Mouse (Mus musculus): Measurements from ENCODE around the gene Sik3.

The Sik3 gene

DNA sequence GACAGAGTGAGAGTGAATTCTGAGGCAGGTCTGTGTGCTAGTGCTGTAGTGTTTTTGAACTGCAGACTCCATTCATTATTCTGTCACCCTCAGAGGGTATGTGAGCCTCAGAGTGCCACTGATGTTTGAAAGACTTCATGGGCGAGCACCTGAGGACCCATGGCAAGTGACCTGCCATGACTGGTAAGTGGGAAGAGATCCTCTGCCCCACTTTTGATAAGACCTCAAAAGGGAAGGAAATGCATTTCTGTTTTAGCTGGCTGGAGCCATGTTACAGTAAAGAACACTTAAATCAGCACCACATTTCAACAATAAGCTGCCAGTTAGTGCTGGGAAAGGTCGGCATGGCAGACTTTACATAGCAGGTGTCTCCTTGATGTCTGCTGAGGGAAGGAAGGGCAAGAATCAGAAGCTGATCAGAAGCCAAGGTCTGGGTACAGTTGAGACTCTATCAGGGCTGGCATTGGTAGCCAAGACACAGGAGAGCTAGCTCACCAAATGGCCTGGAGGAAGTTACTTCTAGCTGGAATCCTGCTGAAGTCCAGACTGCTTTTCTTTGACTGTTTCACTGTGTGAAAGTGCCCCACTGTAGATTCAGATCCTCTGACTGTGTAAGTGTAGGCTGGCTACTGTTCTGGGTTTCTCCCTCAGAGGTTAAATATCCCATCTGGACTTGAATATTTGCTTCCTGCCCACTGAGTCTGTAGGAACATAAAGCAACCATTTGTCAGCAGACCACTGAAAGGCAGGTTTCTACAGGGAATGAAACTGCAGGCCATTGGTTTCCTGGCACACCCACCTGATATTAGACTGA is 138.5 kb downstream of the Sik3 start:
- peak in 1 of 2 experiments; percentile 17 for DNase-seq (ENCODE audit: low spot score in 2 of 2)

DNA sequence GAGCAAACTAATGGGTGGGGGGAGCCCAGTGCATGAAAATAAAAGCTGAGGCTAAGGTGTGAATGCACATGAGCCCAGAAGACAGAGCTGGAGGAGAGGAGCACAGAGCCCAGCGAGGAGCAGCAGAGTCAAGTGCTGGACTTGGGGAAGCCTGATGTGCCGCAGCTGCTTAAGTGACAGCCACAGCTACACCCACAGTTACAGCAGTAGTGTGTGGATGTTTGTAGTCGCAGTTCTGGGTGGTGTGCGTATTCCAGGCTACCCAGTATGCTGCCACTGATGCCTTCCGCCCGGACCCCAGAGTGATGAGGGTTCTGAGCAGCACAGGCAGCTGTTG is 139.1 kb downstream of the Sik3 start:
- peak in 1 of 2 experiments; percentile 21 for DNase-seq (ENCODE audit: low spot score in 2 of 2)

GRCm38 (mm10) chr9:46152067-46153015 is 139.7 kb downstream of the Sik3 start:
- peak; percentile 47 to 50 for DNase-seq (ENCODE audit: low spot score in 2 of 2)

GRCm38 (mm10) chr9:46154469-46154868 is 141.8 kb downstream of the Sik3 start:
- no peak for DNase-seq (ENCODE audit: low spot score in 2 of 2)

GRCm38 (mm10) chr9:46155026-46155425 is 142.4 kb downstream of the Sik3 start:
- DNase-seq (ENCODE audit: low spot score in 2 of 2): peak in 1 of 2 experiments; percentile 9

DNA sequence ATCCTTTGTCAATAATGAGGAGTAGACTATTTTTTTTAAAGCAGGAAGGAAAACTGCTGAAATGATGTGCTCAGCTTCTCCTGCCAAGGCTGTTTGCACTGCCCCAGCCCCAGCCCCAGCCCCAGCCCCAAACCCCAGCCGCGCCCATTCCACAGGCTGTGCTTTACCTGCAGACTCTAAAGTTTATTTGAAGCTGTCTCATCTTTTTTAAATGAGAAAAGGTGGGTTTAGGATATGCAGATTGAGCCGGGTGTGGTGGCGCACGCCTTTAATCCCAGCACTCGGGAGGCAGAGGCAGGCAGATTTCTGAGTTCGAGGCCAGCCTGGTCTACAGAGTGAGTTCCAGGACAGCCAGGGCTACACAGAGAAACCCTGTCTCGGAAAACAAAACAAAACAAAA is 143.2 kb downstream of the Sik3 start:
- peak in 1 of 2 experiments; percentile 6 for DNase-seq (ENCODE audit: low spot score in 2 of 2)

DNA sequence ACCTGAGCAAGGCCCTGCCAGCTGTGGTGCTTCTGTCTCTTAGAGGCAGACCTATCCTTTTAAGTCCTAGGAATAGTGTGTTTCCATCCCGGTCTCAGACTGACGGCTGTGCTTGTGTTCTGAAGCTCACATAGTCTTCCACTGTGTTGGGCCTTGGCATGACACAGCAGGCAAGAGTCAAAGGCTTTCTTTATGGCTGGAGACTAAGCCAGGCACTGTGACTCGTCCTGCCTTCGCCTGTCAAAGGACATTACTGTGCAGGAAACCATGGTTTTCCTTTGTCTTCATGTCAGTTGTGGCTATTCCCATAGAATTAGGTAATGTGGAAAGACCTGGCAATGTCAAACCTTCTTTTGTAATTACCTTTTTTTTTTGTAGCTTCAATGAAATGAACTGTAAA is 144.1 kb downstream of the Sik3 start:
- peak in 1 of 2 experiments; percentile 21 for DNase-seq (ENCODE audit: low spot score in 2 of 2)

GRCm38 (mm10) chr9:46158273-46158813 is 145.7 kb downstream of the Sik3 start:
- peak in 1 of 2 experiments; percentile 24 for DNase-seq (ENCODE audit: low spot score in 2 of 2)

GRCm38 (mm10) chr9:46163430-46163829 is 150.8 kb downstream of the Sik3 start:
- no peak for DNase-seq (ENCODE audit: low spot score in 2 of 2)

- no peak for DNase-seq (ENCODE audit: low spot score in 2 of 2)
Measured at GRCm38 (mm10) chr9:46168802-46169201, 156.2 kb downstream of the Sik3 start.

DNA sequence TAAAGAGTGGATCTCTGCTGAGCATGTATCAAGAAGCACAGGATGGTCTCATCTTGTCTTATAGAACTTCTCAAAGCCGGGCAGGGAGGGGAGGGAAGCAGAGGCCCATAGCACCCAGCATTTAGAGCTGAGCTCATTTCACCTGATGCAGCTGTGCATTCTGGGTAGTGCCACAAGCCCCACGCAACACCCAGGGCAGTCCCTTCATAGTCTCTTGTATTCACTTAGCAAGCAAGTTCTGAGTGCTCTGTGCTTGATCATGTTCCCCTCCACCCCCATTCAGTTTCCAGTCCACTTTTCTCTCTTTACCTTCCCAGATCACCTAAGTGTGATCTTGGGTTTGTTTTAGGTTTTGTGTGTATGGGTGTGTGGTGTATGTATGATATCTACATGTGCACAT is 159.6 kb downstream of the Sik3 start:
- DNase-seq (ENCODE audit: low spot score in 2 of 2): no peak

GRCm38 (mm10) chr9:46172953-46173352 is 160.3 kb downstream of the Sik3 start:
- no peak for DNase-seq (ENCODE audit: low spot score in 2 of 2)

DNA sequence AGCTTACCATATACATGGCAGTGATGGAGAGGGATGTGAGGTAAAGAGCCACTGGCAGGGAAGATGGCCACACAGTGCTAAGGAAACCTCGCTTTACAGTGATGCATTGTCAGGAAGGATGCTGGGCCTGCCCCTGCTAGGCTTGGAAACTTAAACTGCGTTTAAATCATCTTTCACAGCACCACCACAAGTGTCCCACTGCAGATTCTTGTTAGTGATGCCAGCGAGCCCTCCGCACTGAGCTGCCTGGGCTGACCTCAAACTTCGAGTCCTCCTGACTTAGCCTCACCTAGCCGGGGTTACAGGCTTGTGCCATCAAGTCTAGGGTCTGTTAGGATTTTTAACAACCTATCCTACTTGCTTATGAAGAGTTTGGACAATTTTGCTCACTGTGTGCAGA is 161.3 kb downstream of the Sik3 start:
- no peak for DNase-seq (ENCODE audit: low spot score in 2 of 2)

- DNase-seq (ENCODE audit: low spot score in 2 of 2): no peak
Measured at GRCm38 (mm10) chr9:46174770-46175294, 162.2 kb downstream of the Sik3 start.

DNA sequence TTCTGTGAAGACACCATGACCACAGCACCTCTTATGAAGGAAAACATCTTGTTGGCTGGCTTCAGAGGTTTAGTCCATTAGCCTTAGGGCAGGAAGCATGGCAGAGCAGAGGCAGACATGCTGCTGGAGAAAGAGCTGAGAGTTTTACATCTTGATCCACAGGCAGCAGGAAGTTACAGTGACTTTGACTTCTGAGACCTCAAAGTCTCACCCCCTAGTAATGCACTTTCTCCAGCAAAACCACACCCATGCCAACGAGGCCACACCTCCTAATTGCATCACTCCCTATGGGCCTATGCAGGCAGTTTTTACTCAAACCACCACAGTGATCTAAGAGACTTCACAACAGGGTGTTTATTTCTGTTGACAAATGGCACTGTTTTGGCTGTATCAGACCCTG is 162.7 kb downstream of the Sik3 start:
- DNase-seq (ENCODE audit: low spot score in 2 of 2): no peak

DNA sequence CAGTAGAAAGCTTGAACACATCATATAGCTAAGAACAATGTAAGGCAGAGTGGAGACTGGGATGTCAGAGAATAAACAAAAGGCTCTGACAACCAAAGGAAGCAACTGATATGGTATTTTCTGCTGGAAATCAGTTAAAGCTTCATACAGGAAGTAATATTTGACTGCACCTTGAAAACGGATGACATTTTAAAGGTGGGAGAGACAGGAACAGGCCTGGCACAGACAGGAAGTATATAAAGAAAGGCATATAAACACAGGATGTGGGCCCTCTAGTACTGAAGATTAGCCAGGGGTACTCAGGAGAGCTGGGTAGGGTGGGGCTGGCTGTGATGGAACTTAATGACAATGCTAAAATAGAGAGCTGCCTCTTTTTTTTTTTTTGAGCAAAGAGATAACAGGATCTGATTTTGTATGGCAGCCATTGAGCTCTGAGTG is 163.3 kb downstream of the Sik3 start:
- DNase-seq (ENCODE audit: low spot score in 2 of 2): no peak

- DNase-seq (ENCODE audit: low spot score in 2 of 2): no peak
Measured at GRCm38 (mm10) chr9:46176613-46177012, 164.0 kb downstream of the Sik3 start.

DNA sequence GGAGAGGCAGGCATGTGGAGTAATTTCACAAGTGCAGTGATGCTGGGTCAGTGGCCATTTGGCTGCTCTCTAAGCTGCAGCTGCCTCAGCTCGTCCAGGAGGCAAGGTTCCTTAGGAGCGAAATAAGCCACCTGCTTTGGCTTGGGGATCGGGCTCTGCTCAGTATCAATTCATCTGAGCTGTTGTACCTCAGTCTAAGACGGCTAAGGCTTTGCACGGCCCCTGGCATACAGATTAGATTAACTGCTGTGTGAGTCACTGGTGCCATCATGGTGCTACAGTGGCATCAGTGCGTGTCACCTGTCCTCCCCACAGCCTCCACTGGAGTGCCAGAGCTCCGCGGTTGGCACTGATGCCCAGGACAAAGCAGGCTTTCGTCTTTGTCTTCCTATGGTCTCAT is 166.0 kb downstream of the Sik3 start:
- no peak for DNase-seq (ENCODE audit: low spot score in 2 of 2)

- no peak for DNase-seq (ENCODE audit: low spot score in 2 of 2)
Measured at GRCm38 (mm10) chr9:46181297-46181696, 168.7 kb downstream of the Sik3 start.

DNA sequence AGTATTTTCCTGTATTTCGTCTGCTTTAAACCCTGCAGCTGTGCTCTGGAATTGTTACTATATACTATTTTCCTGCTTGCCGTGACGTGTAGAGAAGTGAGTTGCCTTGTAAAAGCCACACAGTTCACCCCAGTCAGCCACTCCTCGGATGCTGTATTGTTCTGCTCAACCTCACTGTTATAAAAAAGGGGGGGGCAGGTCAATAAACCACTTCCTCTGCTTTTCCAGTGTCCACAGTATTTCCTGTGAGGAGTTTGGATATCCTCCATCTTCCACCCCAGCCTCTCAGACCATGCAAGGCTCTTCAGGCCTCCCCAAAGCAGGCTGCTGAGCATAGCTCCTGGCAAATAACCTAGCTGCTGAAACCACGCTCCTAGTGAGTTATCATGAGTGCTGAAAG is 171.9 kb downstream of the Sik3 start:
- no peak for DNase-seq (ENCODE audit: low spot score in 2 of 2)

DNA sequence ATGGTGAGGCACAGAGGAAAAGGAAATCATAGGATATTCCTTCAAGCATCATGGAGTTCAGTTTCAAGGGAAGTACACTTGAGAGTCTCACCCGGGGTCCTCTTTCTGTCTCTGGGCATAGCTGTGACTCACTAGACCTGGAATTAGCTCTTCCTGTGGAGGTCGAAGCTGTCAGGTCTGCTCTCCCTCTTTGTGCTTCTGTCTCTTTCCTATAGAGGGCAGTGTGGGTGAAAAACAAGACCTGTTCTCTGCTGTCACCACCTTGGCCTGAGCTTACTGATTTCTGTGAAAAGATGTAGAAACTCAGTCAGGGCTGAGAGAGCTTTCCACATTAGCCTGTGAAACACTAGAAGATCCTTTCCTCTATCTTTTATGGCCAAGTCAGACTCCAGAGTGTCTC is 172.6 kb downstream of the Sik3 start:
- DNase-seq (ENCODE audit: low spot score in 2 of 2): no peak

DNA sequence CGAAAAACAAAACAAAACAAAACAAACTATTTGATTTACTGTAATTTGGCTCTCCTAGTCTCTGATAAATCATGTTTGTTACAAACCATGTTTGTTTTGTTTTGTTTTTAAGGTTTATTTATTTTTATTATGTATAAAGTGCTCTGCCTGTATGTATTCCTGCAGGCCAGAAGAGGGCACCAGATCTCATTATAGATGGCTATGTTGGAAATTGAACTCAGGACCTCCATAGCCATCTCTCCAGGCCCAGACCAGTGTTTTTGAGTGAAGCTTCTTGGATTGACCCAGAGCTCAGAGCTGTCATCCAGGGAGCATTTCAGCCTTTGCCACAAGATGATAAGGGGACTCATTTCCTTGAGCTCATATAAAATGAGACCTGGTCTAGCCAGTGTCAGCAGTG is 173.8 kb downstream of the Sik3 start:
- DNase-seq (ENCODE audit: low spot score in 2 of 2): no peak
